ENCODE assay signal across 10 mouse cellular contexts in genomic region chr1:168426281-168426680, GRCm38 (mm10). TPM values are rescaled to one million over a fixed set of nuclear protein-coding genes. Genes with fewer than 3 reads are reported as not detected.
A peak's percentile ranks its signal among the peaks of the same experiment; 100 is the strongest.
DNase-seq lines count a peak whose midpoint lies in the region; ATAC-seq and TF ChIP-seq lines count a peak whose summit lies in the region.
"Had no signal": no experiment of that assay in that cellular context is flagged by ENCODE, and none has a peak within 500 bp of the region (broad histone marks: within the 10 kb centered on the region; RNA-seq: fewer than 3 reads in every experiment).

No protein-coding gene starts in this region.

- peak overlapping the region; percentile 82 for H3K4me2 ChIP-seq in liver, embryonic 11.5 days
- no peak overlapping the region for H3K4me2 ChIP-seq in liver, postnatal 0 days (ENCODE audit: low read depth, low read length)
- H3K4me2 ChIP-seq in forebrain, embryonic 12.5 days = peak overlapping the region; percentile 66
- peak overlapping the region; percentile 73 for H3K4me2 ChIP-seq in hindbrain, postnatal 0 days (ENCODE audit: low read depth, low read length)
- peak overlapping the region; percentile 72 for H3K4me2 ChIP-seq in neural tube, embryonic 12.5 days (replicated peaks)

- H3K27ac ChIP-seq in liver, embryonic 11.5 days (ENCODE audit: low read depth, low read length) = no peak overlapping the region
- no peak overlapping the region for H3K27ac ChIP-seq in liver, postnatal 0 days (ENCODE audit: low read depth)
- peak overlapping the region; percentile 78 for H3K27ac ChIP-seq in forebrain, embryonic 12.5 days
- H3K27ac ChIP-seq in hindbrain, postnatal 0 days = no peak overlapping the region
- H3K27ac ChIP-seq in neural tube, embryonic 12.5 days = no peak overlapping the region

- DNase-seq in liver, embryonic 11.5 days (ENCODE audit: low spot score) = no peak
- DNase-seq in liver, postnatal 0 days = no peak
- peak; percentile 16 for DNase-seq in hindbrain, postnatal 0 days (ENCODE audit: low spot score)
- no peak for DNase-seq in left cerebral cortex, postnatal 14 days (ENCODE audit: low spot score in 2 of 2)
- DNase-seq in spleen, postnatal 10 days (ENCODE audit: low spot score in 2 of 2) = no peak
- DNase-seq in c-Kit-positive CD71-positive TER-119-positive erythroid progenitor cells, embryonic 14.5 days (ENCODE audit: low spot score) = no peak
- DNase-seq: layer of hippocampus, adult 9-11 months had no signal

- peaks cover 24% of the 10 kb centered on the region for H3K4me1 ChIP-seq in liver, embryonic 11.5 days (replicated peaks; ENCODE audit: control insufficient read depth, insufficient read depth, low read length)
- H3K4me1 ChIP-seq in liver, postnatal 0 days (ENCODE audit: insufficient read depth) = no peaks in the 10 kb centered on the region
- peaks cover 59% of the 10 kb centered on the region for H3K4me1 ChIP-seq in forebrain, embryonic 12.5 days
- H3K4me1 ChIP-seq in hindbrain, postnatal 0 days (ENCODE audit: insufficient read depth, low read length) = peaks cover 10% of the 10 kb centered on the region
- peaks cover 49% of the 10 kb centered on the region for H3K4me1 ChIP-seq in neural tube, embryonic 12.5 days

- no peak for TF ChIP-seq CTCF in liver, postnatal 0 days (IDR thresholded peaks at IDR 0.05; ENCODE audit: low read depth)
- no peak for TF ChIP-seq CTCF in hindbrain, postnatal 0 days (IDR thresholded peaks at IDR 0.05; ENCODE audit: low read depth)

- no peaks in the 10 kb centered on the region for H3K9me3 ChIP-seq in liver, embryonic 11.5 days (ENCODE audit: control insufficient read depth, low read length)
- no peaks in the 10 kb centered on the region for H3K9me3 ChIP-seq in liver, postnatal 0 days (ENCODE audit: low read length)
- H3K9me3 ChIP-seq in forebrain, embryonic 12.5 days = no peaks in the 10 kb centered on the region
- H3K9me3 ChIP-seq in hindbrain, postnatal 0 days (ENCODE audit: low read length) = no peaks in the 10 kb centered on the region
- no peaks in the 10 kb centered on the region for H3K9me3 ChIP-seq in neural tube, embryonic 12.5 days

- 59% methylated on average over 7 of the region's 7 CpGs for WGBS in liver, embryonic 11.5 days
- WGBS in liver, postnatal 0 days (ENCODE audit: insufficient replicate concordance) = 70% methylated on average over 7 of the region's 7 CpGs
- 21% methylated on average over 7 of the region's 7 CpGs for WGBS in forebrain, embryonic 12.5 days
- WGBS in hindbrain, postnatal 0 days = 44% methylated on average over 7 of the region's 7 CpGs
- WGBS in neural tube, embryonic 12.5 days = 52% methylated on average over 7 of the region's 7 CpGs

- H3K27me3 ChIP-seq in liver, embryonic 11.5 days (replicated peaks; ENCODE audit: control insufficient read depth, insufficient read depth, low read length) = no peaks in the 10 kb centered on the region
- no peaks in the 10 kb centered on the region for H3K27me3 ChIP-seq in liver, postnatal 0 days (ENCODE audit: insufficient read depth, low read length)
- H3K27me3 ChIP-seq in forebrain, embryonic 12.5 days = no peaks in the 10 kb centered on the region
- H3K27me3 ChIP-seq in hindbrain, postnatal 0 days (ENCODE audit: insufficient read depth, low read length) = no peaks in the 10 kb centered on the region
- H3K27me3 ChIP-seq in neural tube, embryonic 12.5 days (replicated peaks) = no peaks in the 10 kb centered on the region

- H3K4me3 ChIP-seq in liver, embryonic 11.5 days (ENCODE audit: low read depth, low read length) = peak overlapping the region; percentile 24; the same call in 1 of the 2 replicates
- no peak overlapping the region for H3K4me3 ChIP-seq in liver, postnatal 0 days (ENCODE audit: low read depth, low read length)
- peak overlapping the region; percentile 84 for H3K4me3 ChIP-seq in forebrain, embryonic 12.5 days (replicated peaks)
- peak overlapping the region; percentile 91 for H3K4me3 ChIP-seq in hindbrain, postnatal 0 days (ENCODE audit: low read length)
- peak overlapping the region; percentile 31 for H3K4me3 ChIP-seq in neural tube, embryonic 12.5 days
- H3K4me3 ChIP-seq: erythroblast, embryonic 14.5 days had no signal

- TF ChIP-seq EP300 in liver, postnatal 0 days (IDR thresholded peaks at IDR 0.05; ENCODE audit: low read depth) = no peak

- intact Hi-C loops in left cerebral cortex, postnatal 14 days (cut with DNase I) = loop anchor here (5.0 to 10.0 kb wide), 3 partner anchors 49 to 919 kb away; no protein-coding TSS in a partner anchor

- no peak overlapping the region for H3K9ac ChIP-seq in liver, embryonic 11.5 days (ENCODE audit: low read depth, low read length)
- no peak overlapping the region for H3K9ac ChIP-seq in liver, postnatal 0 days (replicated peaks)
- peak overlapping the region; percentile 62 for H3K9ac ChIP-seq in forebrain, embryonic 12.5 days
- no peak overlapping the region for H3K9ac ChIP-seq in hindbrain, postnatal 0 days (replicated peaks; ENCODE audit: low read length)
- peak overlapping the region; percentile 38; the same call in 1 of the 2 replicates for H3K9ac ChIP-seq in neural tube, embryonic 12.5 days

- H3K36me3 ChIP-seq in liver, embryonic 11.5 days (ENCODE audit: control insufficient read depth, insufficient read depth, low read length) = peaks cover 6% of the 10 kb centered on the region; the same call in 1 of the 2 replicates
- H3K36me3 ChIP-seq in liver, postnatal 0 days (replicated peaks; ENCODE audit: insufficient read depth, low read length) = 0 out of 2 replicates have a peak, but pooled peaks cover 3% of the 10 kb centered on the region
- H3K36me3 ChIP-seq in forebrain, embryonic 12.5 days (replicated peaks) = peaks cover 13% of the 10 kb centered on the region
- H3K36me3 ChIP-seq in hindbrain, postnatal 0 days (ENCODE audit: insufficient read depth, low read length) = peaks cover 6% of the 10 kb centered on the region; the same call in 1 of the 2 replicates
- peaks cover 6% of the 10 kb centered on the region; the same call in 1 of the 2 replicates for H3K36me3 ChIP-seq in neural tube, embryonic 12.5 days

- no peak for ATAC-seq in liver, embryonic 11.5 days (replicated peaks; ENCODE audit: low FRiP score)
- ATAC-seq in liver, postnatal 0 days = no peak
- no peak for ATAC-seq in forebrain, embryonic 12.5 days (ENCODE audit: low FRiP score)
- ATAC-seq in hindbrain, postnatal 0 days = no peak
- ATAC-seq in neural tube, embryonic 12.5 days (ENCODE audit: low FRiP score, low read depth) = no peak

RNA-seq across cellular contexts. Expression of gene Pbx1, which starts 5.8 kb away (rescaled TPM):
- 14.6 and 17.0 TPM in 2 replicates for polyA plus RNA-seq in liver, embryonic 11.5 days (2014; fragmentation: Nextera tagmentation; extraction: Ambion mirVana)
- 4.0 TPM in 2 replicates for polyA plus RNA-seq in liver, postnatal 0 days (2015; fragmentation: Nextera tagmentation; extraction: Ambion mirVana)
- polyA plus RNA-seq in forebrain, embryonic 12.5 days (2016; fragmentation: Nextera tagmentation; extraction: Ambion mirVana) = 69.4 and 72.2 TPM in 2 replicates
- 44.4 and 51.6 TPM in 2 replicates for total RNA-seq in hindbrain, postnatal 0 days (2014; rRNA removed)
- 33.5 and 37.6 TPM in 2 replicates for polyA plus RNA-seq in hindbrain, postnatal 0 days (2015; fragmentation: Nextera tagmentation; extraction: Ambion mirVana)
- 43.9 and 53.7 TPM in 2 replicates for polyA plus RNA-seq in neural tube, embryonic 12.5 days (2016; fragmentation: Nextera tagmentation; extraction: Ambion mirVana)
- total RNA-seq in left cerebral cortex, postnatal 14 days (2021) = 100 to 1,000 TPM; 130 to 145 TPM

Comparison
In these comparisons a context has a peak if more than half of its experiments do, and no peak if none do; other contexts are left out.
1. H3K9ac ChIP-seq: peak in forebrain, embryonic 12.5 days (single experiment) and neural tube, embryonic 12.5 days (single experiment); none in liver, embryonic 11.5 days (single experiment), liver, postnatal 0 days (single experiment) and hindbrain, postnatal 0 days (single experiment).